Mouse (Mus musculus) induced T-regulatory cell, adult 2 months (primary cell): ENCODE data around the gene Taf6l.
"Not testable (repeated sequence)": the region's sequence is repeated elsewhere in the genome, so short reads cannot be mapped to it uniquely, and the experiment has no call there.

Experiments
- DNase-seq: peaks from one replicate; pipeline ENCODE4 v3.0.0-alpha.2; 2012; ENCODE audit warnings: low read depth

The Taf6l gene

GRCm38 (mm10) chr19:8736160-8736467, 50.1 kb downstream of the Taf6l start:
- DNase-seq, result no peak

- DNase-seq, result peak; percentile 96
Measured at GRCm38 (mm10) chr19:8735389-8736159, 50.6 kb downstream of the Taf6l start, which contains the start of gene Wdr74. Wdr74 (plus strand) TSS chr19:8735827.

GRCm38 (mm10) chr19:8734334-8734733, 51.9 kb downstream of the Taf6l start:
- no peak for DNase-seq

- not testable (repeated sequence) for DNase-seq
Measured at GRCm38 (mm10) chr19:8728335-8729099, 57.7 kb downstream of the Taf6l start.

GRCm38 (mm10) chr19:8727495-8728114, 58.6 kb downstream of the Taf6l start:
- DNase-seq, result no peak

- no peak for DNase-seq
Measured at GRCm38 (mm10) chr19:8726609-8727390, 59.4 kb downstream of the Taf6l start.

- DNase-seq, result no peak
Measured at GRCm38 (mm10) chr19:8725081-8725613, 61.1 kb downstream of the Taf6l start.
